Mouse (Mus musculus) forebrain, embryonic 11.5 days (tissue): ENCODE data around the gene Cpn2. TPM values are rescaled to one million over a fixed set of nuclear protein-coding genes. Genes with fewer than 3 reads are reported as not detected.
A peak's percentile ranks its signal among the peaks of the same experiment; 100 is the strongest.

Experiments used
- ATAC-seq: fragments of 200-750 bp; cut with Nextera tagmentation; replicated peaks from 2 replicates; pipeline ENCODE4 v1.8.0; 2017; ENCODE audit warnings: moderate TSS enrichment; ENCODE audit not compliant: low FRiP score
- DNase-seq: peaks from one replicate; pipeline ENCODE4 v3.0.0-alpha.2; 2017; ENCODE audit warnings: low spot score
- H3K27ac ChIP-seq: fragments of 300-500 bp; sonication (generic); 2 replicates; pipeline ENCODE4 v1.5.1; 2014; ENCODE audit warnings: low read depth, low read length
- H3K27me3 ChIP-seq: fragments of 300-500 bp; sonication (generic); 2 replicates; pipeline ENCODE4 v1.6.1; 2014; ENCODE audit warnings: mild to moderate bottlenecking, low read length, mixed read lengths; ENCODE audit not compliant: control insufficient read depth, insufficient read depth
- H3K36me3 ChIP-seq: fragments of 300-500 bp; sonication (generic); 2 replicates; pipeline ENCODE4 v1.6.1; 2014; ENCODE audit warnings: mild to moderate bottlenecking, low read length, moderate library complexity, mixed read lengths; ENCODE audit not compliant: control insufficient read depth, insufficient read depth
- H3K4me1 ChIP-seq: fragments of 300-500 bp; sonication (generic); replicated peaks from 2 replicates; pipeline ENCODE4 v1.6.1; 2014; ENCODE audit warnings: low read length, mixed read lengths; ENCODE audit not compliant: control insufficient read depth, insufficient read depth
- H3K4me2 ChIP-seq: fragments of 300-500 bp; sonication (generic); 2 replicates; pipeline ENCODE4 v1.6.1; 2014; ENCODE audit warnings: low read depth, mild to moderate bottlenecking, low read length, moderate library complexity, mixed read lengths; ENCODE audit not compliant: severe bottlenecking
- H3K4me3 ChIP-seq: fragments of 300-500 bp; sonication (generic); 2 replicates; pipeline ENCODE4 v1.5.1; 2014; ENCODE audit warnings: low read depth, low read length
- H3K9ac ChIP-seq: fragments of 300-500 bp; sonication (generic); 2 replicates; pipeline ENCODE4 v1.6.1; 2014; ENCODE audit warnings: low read length
- H3K9me3 ChIP-seq: fragments of 300-500 bp; sonication (generic); 2 replicates; pipeline ENCODE4 v1.6.1; 2016; ENCODE audit warnings: low read length, mixed read lengths; ENCODE audit not compliant: control insufficient read depth
- WGBS: fragments of 180-500 bp; shearing (Covaris S2); extraction: QIAGEN DNeasy Blood & Tissue Kit; methylation state at CpG from one replicate; pipeline ENCODE4 v1.1.7; 2014; 5-methylcytosine and 5-hydroxymethylcytosine counted together
- polyA plus RNA-seq: library from polyadenylated mRNA; unstranded; fragments of >200 nt; fragmentation: Nextera tagmentation; extraction: Ambion mirVana; gene quantifications from 2 replicates; pipeline ENCODE4 v1.2.1, GENCODE M21; 2014

Gene Cpn2
- polyA plus RNA-seq, 1 experiment from 2014 or later, result not detected

DNA sequence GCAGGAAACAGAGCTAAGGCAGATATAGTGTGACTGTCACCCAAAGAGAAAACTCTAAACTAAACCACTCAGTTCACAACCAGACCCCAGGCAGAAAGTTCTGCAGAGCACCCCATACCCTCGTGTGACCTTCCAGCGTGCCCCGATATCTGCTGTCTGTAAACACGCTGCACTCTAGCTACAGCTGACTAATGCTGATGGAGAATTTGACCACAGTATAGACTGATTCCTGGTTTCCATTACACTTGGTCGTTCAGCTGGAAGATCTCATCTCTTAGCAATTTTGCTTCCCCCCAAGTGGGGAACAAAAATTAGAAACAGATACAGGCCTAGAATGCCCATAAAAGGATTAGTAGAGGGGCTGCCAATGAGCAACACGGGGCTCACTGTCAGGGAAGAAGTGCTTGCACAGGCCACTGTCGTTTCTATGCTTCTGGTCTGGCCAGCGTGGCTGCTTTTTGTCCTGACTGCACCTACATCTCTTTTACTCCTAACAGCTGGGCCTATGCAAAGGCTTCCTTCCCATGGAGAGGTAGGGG lies 4.0 kb upstream of the Cpn2 start:
- ATAC-seq, result no peak
- 59% methylated on average over 8 of the region's 8 CpGs for WGBS

DNA sequence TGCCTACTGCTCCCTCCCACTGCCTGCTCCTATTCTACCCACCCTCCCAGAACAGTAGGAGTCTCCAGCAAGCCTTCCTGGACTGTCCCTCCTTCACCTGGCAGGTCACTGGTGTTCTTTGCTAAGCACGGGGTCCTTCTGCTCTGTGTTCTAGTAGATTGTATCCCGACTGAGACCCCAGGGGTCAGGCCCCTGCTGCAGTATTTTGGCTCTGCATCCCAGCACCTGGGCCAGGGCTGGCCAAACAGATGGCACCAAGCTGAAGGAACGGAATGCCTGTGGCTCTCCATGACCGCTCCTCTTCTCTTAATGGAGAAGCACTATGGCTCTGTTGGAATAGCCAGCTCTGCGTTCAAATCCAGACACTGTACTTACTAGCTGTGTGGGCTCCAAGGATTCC lies 738 bp downstream of the Cpn2 start:
- DNase-seq, result no peak
- Histone ChIP-seq H3K9ac (no peak overlapping the region), H3K36me3 (no peaks in the 10 kb centered on the region), H3K4me2 (no peak overlapping the region), H3K27ac (no peak overlapping the region), H3K4me3 (no peak overlapping the region), H3K4me1 (no peaks in the 10 kb centered on the region), H3K9me3 (no peaks in the 10 kb centered on the region), H3K27me3 (no peaks in the 10 kb centered on the region)
- no peak for ATAC-seq
- WGBS, result 86% methylated on average over 5 of the region's 5 CpGs

More for the DNA sequence above, 4.0 kb upstream of the Cpn2 start:
- H3K27ac ChIP-seq, result no peak overlapping the region
- no peak for DNase-seq
- H3K4me1 ChIP-seq, result no peaks in the 10 kb centered on the region
- no peak overlapping the region for H3K4me2 ChIP-seq
- no peaks in the 10 kb centered on the region for H3K9me3 ChIP-seq
- H3K36me3 ChIP-seq, result no peaks in the 10 kb centered on the region
- no peak overlapping the region for H3K4me3 ChIP-seq
- no peak overlapping the region for H3K9ac ChIP-seq
- no peaks in the 10 kb centered on the region for H3K27me3 ChIP-seq

DNA sequence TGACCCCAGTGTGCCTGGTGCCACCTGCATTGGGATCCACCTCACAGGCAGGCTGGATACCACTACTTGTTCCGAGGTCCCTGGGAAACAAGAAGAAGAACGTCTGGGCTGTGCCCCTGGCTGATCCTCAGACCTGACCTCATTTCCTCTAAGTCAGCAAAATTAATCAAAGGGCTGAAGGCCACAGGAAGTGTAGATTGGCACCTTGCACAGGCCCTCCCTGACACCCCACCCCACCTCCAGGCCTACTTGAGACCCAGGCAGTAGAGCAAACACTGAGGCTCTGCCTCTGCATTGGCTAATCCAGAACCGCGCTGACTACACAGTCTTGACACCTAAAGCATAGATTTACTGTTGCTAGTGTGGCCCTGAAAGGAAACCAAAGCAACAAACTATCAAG lies 1.7 kb downstream of the Cpn2 start:
- Histone ChIP-seq H3K36me3 (no peaks in the 10 kb centered on the region), H3K9me3 (no peaks in the 10 kb centered on the region), H3K4me2 (no peak overlapping the region), H3K4me1 (no peaks in the 10 kb centered on the region), H3K9ac (no peak overlapping the region), H3K27me3 (no peaks in the 10 kb centered on the region), H3K27ac (no peak overlapping the region), H3K4me3 (no peak overlapping the region)
- no peak for DNase-seq
- 74% methylated on average over 4 of the region's 4 CpGs for WGBS
- no peak for ATAC-seq

DNA sequence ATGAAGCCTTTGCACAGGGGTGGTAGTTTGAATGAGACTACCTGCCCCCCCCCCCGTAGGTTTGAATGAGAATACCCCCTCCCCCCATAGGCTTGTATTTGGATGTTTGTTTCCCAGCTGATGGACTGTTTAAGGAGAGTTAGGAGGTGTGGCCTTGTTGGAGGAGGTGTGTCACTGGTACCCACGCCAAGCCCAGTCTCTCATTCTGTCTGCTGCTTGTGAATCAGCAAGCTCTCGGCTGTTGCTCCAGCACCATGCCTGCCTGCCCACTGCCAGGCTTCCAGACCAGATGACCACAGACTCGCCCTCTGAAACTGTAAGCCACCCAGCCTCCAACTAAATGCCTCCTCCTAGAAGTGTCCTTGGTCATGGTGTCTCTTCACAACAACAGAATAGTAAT lies 4.1 kb downstream of the Cpn2 start:
- no peaks in the 10 kb centered on the region for H3K36me3 ChIP-seq
- WGBS, result 60% methylated on average over 4 of the region's 4 CpGs
- no peaks in the 10 kb centered on the region for H3K9me3 ChIP-seq
- H3K4me2 ChIP-seq, result no peak overlapping the region
- DNase-seq (no peak), ATAC-seq (no peak)
- no peaks in the 10 kb centered on the region for H3K27me3 ChIP-seq
- no peak overlapping the region for H3K4me3 ChIP-seq
- H3K4me1 ChIP-seq, result no peaks in the 10 kb centered on the region
- H3K27ac ChIP-seq, result no peak overlapping the region
- H3K9ac ChIP-seq, result no peak overlapping the region

DNA sequence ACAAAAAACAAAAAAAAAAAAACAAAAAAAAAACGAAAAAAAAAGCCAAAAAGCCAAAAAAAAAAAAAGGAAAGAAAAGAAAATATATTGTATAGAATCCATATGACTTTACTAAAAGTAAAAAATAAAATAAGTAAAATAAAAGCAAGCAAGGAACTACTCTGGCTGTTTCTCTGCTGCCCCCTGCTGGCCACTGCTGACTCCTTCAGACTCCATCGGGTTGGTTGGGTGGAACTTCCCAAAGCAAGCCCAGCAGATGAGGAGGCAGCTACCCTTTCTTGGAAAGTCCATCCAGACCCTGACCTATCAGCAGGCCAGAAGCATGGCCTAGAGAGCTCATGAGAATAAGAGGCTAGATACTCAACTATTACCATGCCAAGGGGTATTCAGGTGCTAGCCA lies 4.6 kb downstream of the Cpn2 start:
- Histone ChIP-seq H3K27me3 (no peaks in the 10 kb centered on the region), H3K27ac (no peak overlapping the region), H3K9me3 (no peaks in the 10 kb centered on the region), H3K9ac (no peak overlapping the region), H3K4me3 (no peak overlapping the region), H3K4me2 (no peak overlapping the region), H3K36me3 (no peaks in the 10 kb centered on the region), H3K4me1 (no peaks in the 10 kb centered on the region)
- WGBS, result 2% methylated on average over 2 of the region's 2 CpGs
- ATAC-seq (no peak), DNase-seq (peak; percentile 89)

DNA sequence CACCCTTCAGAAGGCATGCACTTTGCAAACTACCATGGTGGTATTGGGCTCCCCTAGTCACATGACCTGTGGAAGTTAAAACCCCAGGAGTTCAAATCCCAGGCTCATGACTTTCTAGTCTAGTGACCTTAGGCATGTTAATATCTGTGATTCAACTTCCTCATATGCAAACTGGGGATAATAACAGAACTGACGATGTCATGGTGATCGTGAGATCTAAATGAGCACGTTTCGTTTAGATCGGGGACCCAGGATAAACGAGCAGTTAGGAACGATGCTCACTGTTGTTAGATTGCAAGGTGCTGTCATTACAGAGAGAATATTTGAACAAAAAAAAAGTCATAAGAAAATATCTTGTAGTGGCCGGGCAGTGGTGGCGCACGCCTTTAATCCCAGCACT lies 5.1 kb downstream of the Cpn2 start:
- ATAC-seq, result no peak
- DNase-seq, result no peak
- Histone ChIP-seq H3K27ac (no peak overlapping the region), H3K36me3 (no peaks in the 10 kb centered on the region), H3K4me2 (no peak overlapping the region), H3K9me3 (no peaks in the 10 kb centered on the region), H3K27me3 (no peaks in the 10 kb centered on the region), H3K4me3 (no peak overlapping the region), H3K4me1 (no peaks in the 10 kb centered on the region), H3K9ac (no peak overlapping the region)
- 89% methylated on average over 10 of the region's 10 CpGs for whole genome bisulfite sequencing

DNA sequence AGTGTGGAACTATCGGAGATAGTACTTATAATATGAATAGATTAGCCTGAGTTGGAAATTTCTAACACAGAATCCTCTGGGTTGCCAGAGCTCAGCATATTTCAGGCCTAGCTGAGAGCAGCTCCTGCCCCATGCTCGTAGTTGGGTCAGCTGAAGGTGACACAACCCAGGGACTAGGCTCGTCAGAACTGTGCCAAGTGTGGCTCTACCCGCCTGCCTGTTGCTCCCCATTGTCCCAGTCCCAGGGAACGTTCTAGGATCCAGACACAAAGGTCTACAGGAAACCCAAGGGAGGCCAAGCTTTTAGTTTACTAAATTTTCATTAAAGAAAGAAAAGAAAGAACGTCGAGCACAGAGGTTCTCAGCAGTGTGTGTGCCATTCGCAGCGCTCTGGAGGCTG lies 6.0 kb downstream of the Cpn2 start:
- Histone ChIP-seq H3K27ac (no peak overlapping the region), H3K9me3 (no peaks in the 10 kb centered on the region), H3K4me1 (no peaks in the 10 kb centered on the region), H3K36me3 (no peaks in the 10 kb centered on the region), H3K4me3 (no peak overlapping the region), H3K4me2 (no peak overlapping the region), H3K27me3 (no peaks in the 10 kb centered on the region), H3K9ac (no peak overlapping the region)
- DNase-seq (no peak), ATAC-seq (no peak)
- WGBS, result 83% methylated on average over 9 of the region's 9 CpGs

DNA sequence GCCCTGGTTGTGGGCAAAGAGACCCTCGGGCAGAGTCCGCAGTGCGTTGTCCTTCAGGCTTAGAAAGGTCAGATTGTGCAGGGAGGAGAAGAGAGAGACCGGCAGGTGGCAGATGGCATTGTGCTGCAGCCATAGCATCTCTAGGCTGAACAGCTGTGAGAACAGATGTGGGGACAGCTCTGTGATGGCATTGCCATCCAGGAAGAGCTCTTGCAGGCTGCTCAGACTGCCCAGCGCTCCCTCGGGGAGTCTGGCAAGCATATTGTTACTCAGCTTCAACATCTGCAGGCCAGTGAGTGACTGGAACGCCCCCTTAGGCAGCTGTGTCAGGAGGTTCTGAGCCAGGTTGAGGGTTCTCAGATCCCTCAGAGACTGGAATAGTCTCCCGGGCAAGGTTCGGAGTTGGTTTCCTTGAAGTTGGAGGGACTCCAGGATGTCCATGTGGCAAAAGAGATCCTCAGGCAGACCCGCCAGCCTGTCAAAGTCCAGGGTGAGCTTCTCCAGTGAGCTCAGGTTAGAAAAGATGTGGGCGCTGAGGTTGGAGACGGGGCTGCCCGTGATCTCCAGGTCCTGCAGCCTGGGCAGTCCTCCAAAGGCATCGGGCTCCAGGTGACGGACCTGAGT lies 7.2 kb downstream of the Cpn2 start:
- H3K4me3 ChIP-seq, result no peak overlapping the region
- no peaks in the 10 kb centered on the region for H3K36me3 ChIP-seq
- no peak for DNase-seq
- H3K27me3 ChIP-seq, result no peaks in the 10 kb centered on the region
- H3K9me3 ChIP-seq, result no peaks in the 10 kb centered on the region
- no peak for ATAC-seq
- whole genome bisulfite sequencing, result 93% methylated on average over 15 of the region's 15 CpGs
- H3K9ac ChIP-seq, result no peak overlapping the region
- H3K4me1 ChIP-seq, result no peaks in the 10 kb centered on the region
- no peak overlapping the region for H3K4me2 ChIP-seq
- H3K27ac ChIP-seq, result no peak overlapping the region

DNA sequence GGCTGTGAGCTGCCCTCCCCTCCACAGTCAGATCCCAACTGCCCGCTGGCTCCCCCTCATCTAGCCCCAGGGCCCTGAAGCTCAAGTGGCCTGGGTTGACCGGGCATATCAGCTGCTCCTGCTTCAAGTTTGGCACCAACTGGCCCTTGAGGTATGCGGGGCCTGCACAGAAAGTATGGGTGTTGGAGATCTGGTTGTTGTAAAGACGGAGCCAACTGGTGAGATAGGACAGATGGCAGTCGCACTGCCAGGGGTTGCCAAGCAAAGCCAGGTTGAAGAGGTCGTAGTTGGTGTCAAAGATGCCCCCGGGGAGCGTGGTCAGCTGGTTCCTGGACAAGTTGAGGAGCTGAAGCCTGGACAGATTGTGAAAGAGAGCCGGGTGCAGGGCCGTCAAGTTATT lies 7.9 kb downstream of the Cpn2 start:
- no peaks in the 10 kb centered on the region for H3K36me3 ChIP-seq
- DNase-seq (no peak), ATAC-seq (no peak)
- no peaks in the 10 kb centered on the region for H3K9me3 ChIP-seq
- WGBS, result 90% methylated on average over 10 of the region's 10 CpGs
- H3K9ac ChIP-seq, result no peak overlapping the region
- no peak overlapping the region for H3K4me3 ChIP-seq
- H3K27ac ChIP-seq, result no peak overlapping the region
- no peaks in the 10 kb centered on the region for H3K4me1 ChIP-seq
- no peaks in the 10 kb centered on the region for H3K27me3 ChIP-seq
- no peak overlapping the region for H3K4me2 ChIP-seq
